Mouse (Mus musculus) kidney, adult 2 months (tissue): Measurements from ENCODE around the gene 4933428G20Rik.

Experiments
- CTCF ChIP-seq: fragments of 200-500 bp; conservative IDR thresholded peaks from 2 replicates; pipeline ENCODE4 v1.5.1; 2011; ENCODE audit warnings: low read depth, mild to moderate bottlenecking, control low read depth, low read length, moderate library complexity, mixed read lengths; ENCODE audit not compliant: insufficient read depth, insufficient read length
- POLR2A ChIP-seq: fragments of 200-500 bp; IDR thresholded peaks from one replicate; pipeline ENCODE4 v1.6.1; 2011; ENCODE audit warnings: low read depth, low read length, control low read depth

- TF ChIP-seq POLR2A: no peak
- TF ChIP-seq CTCF: no peak
These were observed 20.4 kb upstream of the 4933428G20Rik start for GRCm38 (mm10) chr11:97520541-97520940.
